Mouse (Mus musculus) monocyte, adult 2 months (primary cell): ENCODE measurements around the gene Eri3.

Experiments used
- DNase-seq, 2 experiments: peaks; one replicate each; pipeline ENCODE4 v3.0.0; 2022; ENCODE audit warnings: low spot score in 2 of 2, low read depth in 1 of 2

Gene Eri3

DNA sequence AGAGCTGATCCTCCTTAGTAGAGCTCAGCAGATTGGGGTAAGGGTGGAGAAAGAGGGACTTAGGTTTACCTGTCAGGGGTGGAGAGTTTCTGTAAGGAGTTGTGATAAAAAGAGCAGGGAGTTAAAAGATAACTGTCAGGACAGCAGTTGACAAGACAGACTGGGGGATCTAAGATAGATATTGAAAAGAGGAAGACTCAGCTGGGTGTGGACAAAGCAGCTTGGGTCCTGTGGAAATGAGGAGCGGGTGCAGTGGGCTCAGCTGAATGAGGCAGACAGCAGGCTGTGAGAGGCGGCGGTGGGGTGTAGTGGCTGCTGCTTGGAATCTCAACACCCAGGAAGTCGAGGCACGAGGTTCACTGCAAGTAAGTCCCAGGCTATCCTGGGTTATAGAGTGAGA, 72.1 kb downstream of the Eri3 start:
- no peak for DNase-seq

DNA sequence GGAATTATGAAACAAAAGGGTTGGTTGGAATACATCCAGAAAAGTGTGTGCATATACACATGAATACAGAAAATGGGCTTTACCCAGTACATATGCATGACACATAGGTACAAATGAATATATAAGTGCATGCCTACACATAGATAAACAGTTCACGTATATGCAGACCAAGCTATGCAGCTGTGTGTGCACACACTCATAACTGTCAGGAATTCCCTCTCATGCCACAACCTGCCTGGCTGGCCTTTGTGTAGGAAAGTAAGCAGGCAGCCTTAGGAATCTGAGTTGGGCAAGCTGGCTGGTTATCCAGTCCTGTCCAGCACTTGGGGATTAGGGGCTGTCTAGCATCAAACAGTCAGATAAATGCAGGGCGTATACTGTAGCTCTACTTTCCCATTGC, 72.9 kb downstream of the Eri3 start:
- no peak for DNase-seq

DNA sequence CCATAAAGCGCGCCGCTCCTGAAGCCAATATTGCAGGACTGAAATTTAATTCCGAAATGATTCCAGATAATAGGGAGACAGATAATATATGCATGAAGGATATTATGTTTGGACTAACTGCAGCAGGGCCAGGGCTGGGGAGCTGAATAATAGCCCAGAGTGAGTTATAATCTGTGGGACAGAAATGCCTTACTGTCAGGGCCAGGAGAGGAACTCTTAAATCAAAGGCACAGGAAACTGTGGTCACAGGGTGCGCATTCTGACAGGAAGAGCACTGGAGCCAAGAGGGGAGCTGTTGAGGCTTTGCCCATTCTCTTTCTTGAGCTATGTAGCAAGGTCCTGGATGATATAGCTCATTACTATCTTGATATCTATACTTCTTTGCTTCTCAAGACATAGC, 74.5 kb downstream of the Eri3 start:
- no peak for DNase-seq

DNA sequence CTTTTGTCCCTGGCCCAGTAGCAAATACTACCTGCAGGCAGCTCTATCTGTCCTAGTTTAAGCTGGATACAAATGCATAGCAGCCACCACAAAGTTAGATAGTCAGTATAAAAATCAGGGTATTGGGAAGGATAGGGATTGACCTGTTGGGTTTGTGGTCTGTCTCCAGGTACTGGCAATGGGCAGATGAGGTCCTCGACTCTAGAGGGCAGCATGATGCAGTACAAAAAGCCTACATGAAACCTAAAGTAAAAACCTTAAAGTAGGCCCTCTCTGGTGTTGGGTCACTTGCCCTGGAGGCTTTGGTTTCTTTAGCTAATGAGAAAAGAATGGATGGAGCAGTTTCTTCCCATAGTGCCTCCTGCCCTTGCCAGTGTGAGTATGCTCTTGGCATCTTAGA, 78.3 kb downstream of the Eri3 start:
- no peak for DNase-seq

DNA sequence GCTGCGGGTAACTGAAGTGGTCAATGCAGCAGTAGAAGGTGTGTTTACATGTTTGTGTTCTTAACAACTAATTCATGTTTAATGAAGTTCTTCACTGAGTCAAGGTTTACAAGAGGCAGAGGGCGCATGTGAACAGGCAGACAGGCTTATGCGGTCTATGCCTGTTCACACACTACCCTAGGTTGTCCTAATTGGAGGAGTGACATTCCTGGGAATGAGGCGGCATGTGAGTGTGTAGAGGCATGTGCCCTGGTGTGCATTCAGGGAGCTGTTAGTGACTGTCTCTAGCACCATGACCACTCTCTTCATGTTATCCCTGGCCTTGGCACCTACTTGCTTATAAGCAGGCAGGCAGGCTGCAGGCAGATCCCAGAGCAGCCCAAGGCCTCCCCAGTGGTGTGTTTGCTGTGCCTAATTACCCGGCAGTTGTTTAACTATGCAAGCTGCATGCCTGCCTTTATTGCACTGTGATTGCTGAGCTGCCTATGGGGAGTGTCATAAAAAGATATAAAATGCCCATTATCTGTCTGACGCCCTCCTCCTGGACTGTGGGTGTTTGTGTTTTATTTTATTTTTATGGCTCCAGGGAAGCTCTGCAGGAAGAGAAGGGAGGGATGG, 80.0 kb downstream of the Eri3 start:
- DNase-seq = no peak

DNA sequence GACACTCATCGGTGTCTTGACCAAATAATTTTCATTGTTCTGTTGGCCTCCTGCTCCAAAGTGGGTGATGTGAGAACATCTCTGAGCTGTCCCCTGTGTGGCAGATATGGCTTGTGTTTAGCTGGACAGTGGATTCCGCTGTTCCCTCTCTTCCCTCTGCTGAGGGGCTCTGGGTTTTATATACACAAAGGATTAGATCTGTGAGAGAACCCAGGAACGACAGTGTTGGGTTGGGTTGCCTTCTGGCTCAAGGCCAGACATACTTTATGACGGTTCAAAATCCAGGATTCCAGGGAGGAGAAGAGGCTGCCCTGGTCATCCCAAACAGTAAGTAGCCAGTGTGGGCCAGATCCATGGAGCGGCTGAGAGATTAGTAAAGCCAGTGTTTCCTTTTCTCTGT, 83.4 kb downstream of the Eri3 start:
- no peak for DNase-seq

DNA sequence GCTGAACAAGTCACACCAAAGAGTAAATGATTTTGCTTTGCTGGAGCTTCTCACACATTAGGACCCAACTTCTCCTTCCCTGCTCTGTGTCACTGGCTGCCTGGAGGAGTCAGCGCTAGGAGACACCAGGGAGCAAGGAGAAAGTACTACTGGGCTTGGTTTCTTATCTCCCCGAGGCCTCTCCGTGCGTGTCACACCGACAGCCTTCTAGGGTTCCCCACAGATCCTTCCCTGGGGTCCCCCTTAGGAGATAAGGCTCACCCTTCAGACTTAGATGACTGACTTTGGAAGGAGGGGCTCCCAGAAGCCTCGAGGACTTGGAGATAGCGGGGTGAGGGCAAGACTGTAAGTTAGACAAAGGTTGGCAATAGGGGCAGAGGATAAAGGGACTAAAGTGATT, 84.5 kb downstream of the Eri3 start:
- no peak for DNase-seq

DNA sequence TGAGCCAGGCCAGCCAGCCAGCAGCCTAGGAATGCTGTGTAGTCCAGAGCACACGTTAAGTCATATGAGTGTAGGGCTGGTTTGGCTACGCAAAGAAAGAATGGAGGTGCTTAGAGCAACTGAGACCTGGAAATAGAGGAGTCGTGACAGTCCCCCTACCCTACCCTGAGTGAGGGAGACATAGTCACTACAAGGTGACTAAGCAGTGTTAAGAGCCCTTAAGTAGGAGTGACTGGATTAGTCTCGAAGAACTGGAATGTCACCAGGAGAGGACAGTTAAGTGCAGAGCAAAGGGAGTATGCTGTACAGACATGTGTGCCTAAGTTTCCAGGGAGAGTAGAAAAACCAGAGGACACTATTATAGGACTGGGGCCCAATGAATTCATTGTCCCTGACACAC, 86.0 kb downstream of the Eri3 start:
- DNase-seq = no peak

DNA sequence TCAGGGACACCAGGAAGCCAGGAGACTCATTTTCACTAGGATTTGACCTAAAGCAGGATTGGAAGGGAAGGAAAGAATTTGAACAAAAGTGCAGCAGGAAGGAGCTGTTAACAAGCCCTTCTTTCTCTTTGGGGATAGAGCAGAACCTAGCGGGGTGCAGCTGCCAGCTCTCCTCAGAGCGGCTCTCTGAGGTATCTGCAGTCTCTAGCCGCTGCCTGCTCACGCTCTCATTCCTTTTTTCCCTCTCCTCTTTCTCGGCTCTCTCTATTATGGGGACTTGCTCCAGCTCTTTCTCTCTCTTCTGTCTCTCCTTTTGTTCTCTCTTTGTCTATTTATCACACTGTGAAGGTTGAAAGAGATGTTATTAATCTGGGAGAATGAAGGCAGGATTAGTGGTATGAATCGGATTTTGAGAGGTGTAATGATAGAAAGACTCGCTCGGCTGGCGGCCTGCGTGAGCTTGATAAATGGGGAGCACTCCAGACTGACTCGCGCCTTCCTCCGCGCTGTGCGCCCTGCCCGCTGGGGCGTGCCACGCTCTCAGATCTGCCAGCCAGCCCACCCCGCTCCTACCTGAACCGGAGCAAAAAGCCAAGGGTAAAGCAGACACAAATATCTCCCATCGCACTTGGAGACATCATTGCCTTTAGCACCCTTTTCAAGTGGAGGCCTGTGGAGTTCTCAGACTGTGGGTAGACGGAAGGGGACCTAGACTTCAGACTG, 86.9 kb downstream of the Eri3 start:
- DNase-seq = no peak

DNA sequence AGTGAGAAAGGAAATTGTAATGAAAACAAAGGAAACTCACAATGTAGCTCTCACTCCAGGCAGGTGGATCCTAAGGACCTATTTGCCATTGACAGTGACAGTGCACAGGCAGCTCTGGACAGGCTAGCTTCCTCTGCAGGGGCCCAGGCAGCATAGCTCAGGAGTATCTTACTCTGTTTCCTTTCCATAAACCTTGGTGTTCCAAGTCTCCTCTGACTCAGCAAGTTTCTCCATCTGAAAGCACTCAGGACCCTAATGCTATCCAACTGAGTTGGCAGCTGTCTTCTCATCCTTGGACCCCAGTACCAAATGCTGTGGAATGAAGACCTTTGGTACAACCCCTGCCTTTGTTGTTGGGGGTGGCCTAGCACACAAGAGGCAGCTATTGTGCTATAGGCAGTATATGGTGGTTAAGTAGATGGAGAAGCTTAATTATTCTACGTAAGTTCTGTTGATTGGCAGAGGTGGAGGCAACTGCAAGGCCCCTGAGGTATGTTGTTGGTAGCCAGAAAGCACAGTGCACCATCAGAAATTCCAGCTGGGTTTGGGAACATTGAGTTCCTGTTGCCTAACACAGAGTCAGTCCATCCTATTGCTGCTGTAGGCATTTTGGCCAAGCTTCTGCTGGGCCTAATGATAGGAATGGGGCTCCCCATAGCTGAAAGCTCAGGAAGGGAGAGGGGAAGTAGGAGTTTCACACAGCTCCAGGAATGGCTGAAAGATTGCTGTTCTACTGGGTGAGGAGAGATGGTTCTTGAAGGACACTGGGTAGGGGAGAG, 90.9 kb downstream of the Eri3 start:
- DNase-seq = no peak

DNA sequence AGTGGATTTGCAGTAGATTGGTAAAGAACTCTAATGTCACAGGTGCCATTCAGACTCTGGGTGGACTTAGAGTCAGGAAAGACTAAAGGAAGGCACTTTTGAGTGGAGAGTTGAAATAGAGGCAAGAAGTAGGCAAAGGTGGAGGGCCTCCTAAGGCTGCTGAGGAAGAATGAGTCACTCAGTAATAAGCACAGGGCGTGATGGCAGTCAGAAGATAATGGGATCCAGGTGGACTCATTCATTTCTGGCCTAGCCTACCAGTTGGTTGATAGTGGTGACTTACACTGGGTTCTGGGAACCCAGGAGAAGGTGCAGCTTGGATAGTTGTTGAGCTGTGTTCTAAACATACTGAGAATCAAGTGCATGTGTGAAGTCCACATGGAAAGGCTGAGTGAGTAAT, 91.6 kb downstream of the Eri3 start:
- DNase-seq = no peak

DNA sequence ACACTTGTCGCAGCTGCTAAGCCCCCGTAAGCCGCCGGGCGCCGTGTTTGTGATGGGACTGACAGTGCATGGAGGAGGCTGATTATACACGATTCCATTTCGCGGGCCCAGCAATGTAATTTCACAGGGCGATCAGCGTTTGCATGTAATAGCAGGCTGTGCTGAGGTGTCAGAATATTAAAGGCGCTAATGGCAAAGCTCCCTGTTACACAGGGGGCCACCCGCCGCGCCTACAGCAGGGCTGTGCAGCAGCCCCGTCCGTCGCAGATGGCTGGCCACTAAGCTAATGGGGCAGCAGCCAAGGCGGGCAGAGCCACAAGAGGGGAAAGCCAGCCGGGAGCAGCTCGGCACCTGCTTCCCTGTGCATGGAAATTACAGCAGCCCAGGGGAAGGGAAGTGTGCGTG, 94.9 kb downstream of the Eri3 start:
- no peak for DNase-seq

DNA sequence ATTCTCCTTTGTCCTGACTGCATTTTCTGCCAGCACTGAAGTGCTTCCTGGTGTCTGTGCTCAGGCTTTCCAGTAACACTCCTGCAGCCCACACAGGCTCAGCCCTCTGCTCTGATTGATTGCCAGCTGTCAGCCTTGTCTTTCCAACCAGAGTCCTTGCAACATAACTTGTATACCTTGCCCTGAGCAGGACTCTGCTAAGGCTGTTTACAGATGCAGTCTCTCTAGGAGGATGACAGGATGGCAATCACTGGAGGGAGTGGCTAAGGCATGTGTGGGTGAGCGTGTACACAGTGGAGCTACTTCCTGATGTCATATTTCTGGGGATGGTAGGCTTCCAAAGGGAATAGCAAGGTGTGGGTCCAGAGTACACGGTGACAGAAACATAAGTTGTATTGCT, 95.7 kb downstream of the Eri3 start:
- DNase-seq = no peak

DNA sequence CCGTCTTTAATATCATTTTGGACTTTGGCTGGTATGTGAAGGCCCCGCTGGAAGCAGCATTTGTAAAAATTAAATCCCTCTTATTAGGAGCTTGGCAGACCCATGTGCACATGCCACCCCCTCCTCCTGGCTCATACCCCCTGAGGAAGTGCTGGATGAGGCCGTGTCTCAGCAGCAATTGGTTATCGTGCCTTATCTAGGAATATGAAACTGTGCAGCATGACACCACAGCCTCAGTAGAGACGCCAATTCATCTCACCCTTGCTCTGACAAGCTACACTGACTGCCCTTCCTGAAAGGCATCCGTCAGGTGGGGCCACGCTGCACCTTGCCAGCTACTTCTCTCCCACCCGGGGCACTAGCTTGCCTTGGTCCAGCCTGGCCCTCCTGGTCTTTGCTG, 96.3 kb downstream of the Eri3 start:
- DNase-seq = no peak

DNA sequence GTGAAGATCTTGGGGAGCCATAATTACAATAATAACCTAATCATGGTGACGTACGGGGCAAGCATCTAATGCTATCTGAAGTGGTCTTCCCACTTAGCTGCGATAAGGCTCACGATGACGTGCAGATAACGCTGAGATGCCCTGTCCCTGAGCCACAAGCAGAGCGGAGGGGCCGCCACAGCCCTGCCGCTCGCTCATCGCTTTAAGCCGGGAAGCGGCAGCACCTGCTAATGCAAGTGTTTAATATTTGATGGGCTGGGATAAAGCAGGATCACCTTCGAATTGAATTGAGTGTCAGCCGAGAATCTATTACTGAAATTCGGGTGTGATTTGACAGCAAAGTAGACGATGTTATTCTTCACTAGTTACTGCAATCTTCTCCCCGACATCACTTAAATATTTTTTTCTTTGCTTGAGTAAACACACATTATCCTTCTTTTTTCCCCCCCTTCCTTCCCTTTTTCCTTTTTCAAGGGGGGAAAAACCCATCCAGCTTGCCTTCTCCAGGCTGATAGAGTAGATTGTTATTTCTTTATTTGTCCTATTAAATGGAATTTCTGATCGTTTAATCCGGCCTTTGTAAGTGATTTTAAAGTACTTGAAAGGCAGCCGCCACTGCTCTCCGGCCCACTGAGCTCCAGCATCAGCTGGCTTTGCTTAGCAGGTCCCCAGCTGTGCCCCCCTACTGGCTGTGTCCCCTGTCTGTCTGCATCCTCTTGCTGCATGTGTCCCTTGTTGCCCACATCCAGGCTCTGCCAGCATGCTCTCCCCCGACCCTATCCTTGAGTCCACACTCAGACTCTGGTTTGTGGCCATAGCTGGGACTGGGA, 97.0 kb downstream of the Eri3 start:
- DNase-seq = no peak

DNA sequence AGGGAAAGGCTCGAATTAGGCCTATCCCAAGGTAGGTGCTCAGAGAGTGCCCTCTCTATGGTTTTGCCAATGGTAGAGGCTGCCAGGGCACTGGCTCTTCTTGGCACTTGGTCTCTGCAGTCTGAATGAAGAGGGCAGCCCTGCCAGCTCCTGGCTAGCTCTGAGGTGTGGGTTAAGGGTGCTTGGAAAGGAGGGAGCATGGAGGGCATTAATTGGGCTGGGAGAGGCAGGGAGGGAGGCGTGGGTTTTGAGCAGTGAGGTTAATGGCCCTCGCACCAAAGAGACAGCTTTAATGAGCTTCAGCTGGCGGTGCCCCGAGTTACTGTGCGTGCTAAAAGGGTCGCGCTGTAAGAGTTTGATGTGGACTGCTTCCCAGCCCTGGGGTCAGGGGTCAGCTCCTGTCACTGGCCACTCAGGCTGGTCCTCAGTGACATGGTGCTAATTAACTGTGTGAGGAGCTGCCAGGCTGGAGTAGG, 101.5 kb downstream of the Eri3 start:
- no peak for DNase-seq

DNA sequence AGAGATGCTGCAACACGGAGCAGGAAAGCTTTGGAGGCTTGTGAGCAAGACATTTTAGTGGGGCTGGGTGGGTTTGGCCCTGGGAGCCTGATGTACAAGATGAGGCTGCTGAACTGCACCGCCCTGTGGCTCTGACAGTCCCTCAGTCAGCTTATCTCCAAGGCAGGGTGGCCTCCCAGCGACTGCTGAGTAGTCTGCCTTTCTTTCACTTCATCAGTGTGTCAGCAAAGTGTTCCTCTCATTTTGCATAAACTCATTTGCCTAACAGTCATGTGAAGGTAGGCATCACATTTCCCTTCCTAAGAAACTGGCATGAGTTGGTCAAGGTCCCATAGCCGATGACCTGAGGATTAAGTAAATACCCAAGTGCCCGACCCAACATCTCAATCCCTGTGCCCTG, 102.6 kb downstream of the Eri3 start:
- no peak for DNase-seq

DNA sequence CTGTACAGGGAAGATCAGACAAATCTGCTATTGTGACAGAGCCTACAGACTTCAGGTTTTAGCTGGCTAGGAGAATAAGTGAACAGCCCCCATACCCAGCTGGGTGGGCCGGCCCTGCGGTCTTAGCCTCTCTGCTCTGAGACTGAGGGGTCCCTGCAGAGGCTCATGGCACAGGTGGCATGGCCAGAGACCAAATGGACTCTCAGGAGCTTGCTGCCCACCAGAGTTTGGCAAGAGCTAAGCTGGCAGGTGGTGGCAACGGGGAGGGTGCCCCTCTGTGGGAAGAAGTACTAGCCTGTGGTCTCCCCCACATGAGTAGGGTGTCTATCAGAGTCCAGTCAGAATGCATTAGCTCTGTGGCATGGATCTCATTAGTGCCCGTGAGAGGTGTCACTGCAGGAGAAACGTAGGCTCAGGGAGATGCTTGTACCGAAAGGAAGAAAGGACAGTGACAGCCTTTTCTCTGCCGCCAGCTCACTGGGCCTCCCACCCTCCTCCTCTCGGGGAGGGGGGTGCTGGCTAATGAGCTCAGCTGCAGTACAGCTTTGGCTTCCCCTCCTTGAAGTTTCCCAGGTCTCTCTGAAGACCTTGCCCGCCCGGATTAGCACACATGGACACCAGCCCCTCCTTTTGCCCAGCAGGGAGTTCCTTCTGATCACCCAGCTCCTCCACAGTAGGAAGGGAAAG, 104.0 kb downstream of the Eri3 start:
- no peak for DNase-seq

DNA sequence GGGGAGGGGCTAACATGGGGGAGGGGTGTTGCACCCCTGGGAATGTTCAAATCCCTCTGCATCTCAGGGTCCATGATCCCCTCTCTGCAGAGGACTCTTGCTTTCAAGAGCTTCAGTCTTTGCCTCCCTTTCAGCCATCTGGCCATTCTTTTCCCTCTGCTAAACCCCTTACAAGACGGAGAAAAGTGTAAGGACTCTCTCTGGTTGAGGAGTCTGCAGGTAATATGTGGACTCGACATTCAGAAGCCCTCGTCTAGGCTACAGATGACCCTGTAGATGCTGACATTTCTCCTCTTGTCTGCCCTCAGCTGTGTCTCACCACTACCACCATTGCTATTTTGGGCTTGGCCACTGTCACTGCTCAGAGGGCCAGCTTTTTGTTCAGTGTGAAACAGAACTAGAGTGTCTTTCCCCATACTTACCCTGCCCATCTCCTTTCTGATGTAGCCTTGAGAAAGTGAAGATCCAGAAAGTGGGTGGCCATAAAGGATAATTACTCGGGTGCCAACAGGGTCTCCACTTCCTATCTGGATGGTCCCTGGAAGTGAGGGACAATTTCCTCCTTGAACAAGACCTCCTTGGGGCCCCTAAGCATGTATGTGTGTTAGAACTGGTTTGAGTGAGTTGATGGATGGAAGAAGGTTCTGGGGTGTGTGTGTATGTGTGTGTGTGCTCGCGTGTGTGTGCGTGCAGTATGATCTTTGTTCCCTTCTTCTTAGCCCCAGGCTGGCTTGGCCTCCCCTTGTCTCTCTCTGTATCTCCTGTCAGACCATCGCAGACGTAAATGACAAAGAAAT, 104.7 kb downstream of the Eri3 start:
- no peak for DNase-seq

DNA sequence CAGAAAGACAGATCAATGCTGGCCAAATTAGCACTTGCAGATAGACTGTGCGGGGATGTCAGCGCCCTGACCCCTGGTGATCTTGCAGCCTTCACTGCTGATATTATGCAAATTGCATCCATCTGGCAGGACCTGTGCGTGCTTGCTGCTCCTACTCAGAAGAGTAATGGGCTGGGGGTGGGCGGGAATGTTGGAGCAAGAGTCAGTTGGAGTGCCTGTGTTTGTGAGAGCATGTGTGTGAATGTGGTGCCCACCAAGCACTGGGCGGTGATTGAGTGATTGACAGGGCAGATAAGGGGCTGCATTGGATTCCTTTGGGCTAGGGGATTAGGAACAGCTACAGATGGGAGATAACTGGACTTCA, 105.3 kb downstream of the Eri3 start:
- DNase-seq = no peak
